Mouse (Mus musculus) MEL (cell line): ENCODE results near the gene Tdrd12.

Experiments
- CTCF ChIP-seq, 3 experiments: IDR thresholded peaks in 2 of 3; conservative IDR thresholded peaks in 1 of 3; 2 replicates each; pipeline ENCODE4 v1.5.1; 2011 to 2012; ENCODE audit warnings: low read length in 3 of 3, low read depth in 2 of 3, mild to moderate bottlenecking in 2 of 3, improper control_type of control experiment in 1 of 3, inconsistent platforms in 1 of 3, mixed read lengths in 1 of 3, moderate library complexity in 1 of 3; ENCODE audit not compliant: control insufficient read depth in 1 of 3, insufficient read depth in 1 of 3, poor library complexity in 1 of 3, severe bottlenecking in 1 of 3
- MAFK ChIP-seq: IDR thresholded peaks from 2 replicates; pipeline ENCODE4 v1.6.1; 2011; ENCODE audit warnings: low read depth, mild to moderate bottlenecking, low read length, improper control_type of control experiment, borderline replicate concordance
- TCF12 ChIP-seq: IDR thresholded peaks from 2 replicates; pipeline ENCODE4 v1.6.1; 2014; ENCODE audit warnings: low read depth, mild to moderate bottlenecking, inconsistent platforms, low read length, improper control_type of control experiment, moderate library complexity

GRCm38 (mm10) chr7:35553751-35554604, 16.4 kb upstream of the Tdrd12 start:
- no peak for TF ChIP-seq MAFK
- peak; percentile 20 to 54 (median 22); a peak in 2 of 6 replicates for TF ChIP-seq CTCF (IDR thresholded peaks at IDR 0.05 in 2 of 3, conservative IDR thresholded peaks at IDR 0.05 in 1 of 3; ENCODE audit: control insufficient read depth in 1 of 3, insufficient read depth in 1 of 3, low read depth in 2 of 3, low read length in 3 of 3, poor library complexity in 1 of 3, severe bottlenecking in 1 of 3)
- no peak for TF ChIP-seq TCF12
